Mouse (Mus musculus): ENCODE measurements around the gene Itga3. TPM values are rescaled to one million over a fixed set of nuclear protein-coding genes. Genes with fewer than 3 reads are reported as not detected.

Itga3 gene
- total and polyA plus RNA-seq, 3 experiments: 5.8 to 53.0 (median 9.0) TPM

- TF ChIP-seq ETS1 (conservative IDR thresholded peaks at IDR 0.05; ENCODE audit: low read depth, low read length): no peak
- 0 out of 2 replicates have a peak, but pooled peaks have one; percentile 19 for TF ChIP-seq EP300 (IDR thresholded peaks at IDR 0.05; ENCODE audit: low read length)
- no peak for TF ChIP-seq ZC3H11A (IDR thresholded peaks at IDR 0.05; ENCODE audit: low read depth, low read length)
Observed at GRCm38 (mm10) chr11:95075197-95076040, 1.2 kb downstream of the Itga3 start (continued).

GRCm38 (mm10) chr11:95074694-95075093 lies 1.9 kb downstream of the Itga3 start:
- peak overlapping the region; percentile 58 for H3K4me2 ChIP-seq (ENCODE audit: insufficient read depth, low read depth, poor library complexity, severe bottlenecking)
- peaks cover 36% of the 10 kb centered on the region for H3K79me2 ChIP-seq (replicated peaks; ENCODE audit: control insufficient read depth, extremely low read depth, insufficient read depth, poor library complexity, severe bottlenecking)
- H3K9ac ChIP-seq (ENCODE audit: insufficient read depth, low read depth): no peak overlapping the region
- H3K9me3 ChIP-seq (replicated peaks; ENCODE audit: low read length): no peaks in the 10 kb centered on the region
- in situ Hi-C loops (cut with MboI; ENCODE audit: low pct_ligation_motif_present, low pct_unique_long_range_greater_than_20kb, low sequenced_read_pairs) (loop anchor here (5.0 kb wide), 1 partner anchor 33 kb away; no protein-coding TSS in a partner anchor), dilution Hi-C loops (cut with MboI; ENCODE audit: extremely low pct_ligation_motif_present, extremely low pct_unique_long_range_greater_than_20kb, low sequenced_read_pairs) (no loop called here)
- no peak for DNase-seq (ENCODE audit: extremely low read depth)
- H3K27ac ChIP-seq (ENCODE audit: insufficient read depth, low read depth): no peak overlapping the region
- H3K36me3 ChIP-seq (replicated peaks in 1 of 2; ENCODE audit: control insufficient read depth in 1 of 2, insufficient read depth in 1 of 2, low read length in 1 of 2): peaks cover 0 to 18% of the 10 kb centered on the region in 2 experiments
- peaks cover 25 to 61% of the 10 kb centered on the region in 2 experiments for H3K4me1 ChIP-seq (ENCODE audit: control insufficient read depth in 1 of 2, insufficient read depth in 2 of 2)
- peaks cover 26% of the 10 kb centered on the region for H3K27me3 ChIP-seq (replicated peaks)
- peak overlapping the region in 1 of 3 experiments; percentile 82 for H3K4me3 ChIP-seq (replicated peaks in 1 of 3; ENCODE audit: low read depth in 2 of 3, low read length in 2 of 3, poor library complexity in 1 of 3)
- TF ChIP-seq NELFE (IDR thresholded peaks at IDR 0.05; ENCODE audit: low read depth, low read length): no peak
- no peak for TF ChIP-seq SIN3A (IDR thresholded peaks at IDR 0.05; ENCODE audit: low read length)
- no peak for TF ChIP-seq MAFK (IDR thresholded peaks at IDR 0.05; ENCODE audit: insufficient replicate concordance, low read length)

- in situ Hi-C loops (cut with MboI; ENCODE audit: low pct_ligation_motif_present, low pct_unique_long_range_greater_than_20kb, low sequenced_read_pairs) (loop anchor here (5.0 kb wide), 1 partner anchor 33 kb away; no protein-coding TSS in a partner anchor), dilution Hi-C loops (cut with MboI; ENCODE audit: extremely low pct_ligation_motif_present, extremely low pct_unique_long_range_greater_than_20kb, low sequenced_read_pairs) (no loop called here)
- peaks cover 23% of the 10 kb centered on the region for H3K27me3 ChIP-seq (replicated peaks)
Observed at GRCm38 (mm10) chr11:95073835-95074234, 2.8 kb downstream of the Itga3 start.

More at GRCm38 (mm10) chr11:95073835-95074234, 2.8 kb downstream of the Itga3 start:
- no peak overlapping the region for H3K27ac ChIP-seq (ENCODE audit: insufficient read depth, low read depth)
- H3K4me3 ChIP-seq (replicated peaks in 1 of 3; ENCODE audit: low read depth in 2 of 3, low read length in 2 of 3, poor library complexity in 1 of 3): no peak overlapping the region
- H3K9ac ChIP-seq (ENCODE audit: insufficient read depth, low read depth): no peak overlapping the region
- no peaks in the 10 kb centered on the region for H3K9me3 ChIP-seq (replicated peaks; ENCODE audit: low read length)
- H3K36me3 ChIP-seq (replicated peaks in 1 of 2; ENCODE audit: control insufficient read depth in 1 of 2, insufficient read depth in 1 of 2, low read length in 1 of 2): peaks cover 2 to 25% of the 10 kb centered on the region in 2 experiments
- peaks cover 36% of the 10 kb centered on the region for H3K79me2 ChIP-seq (replicated peaks; ENCODE audit: control insufficient read depth, extremely low read depth, insufficient read depth, poor library complexity, severe bottlenecking)
- no peak for DNase-seq (ENCODE audit: extremely low read depth)
- H3K4me1 ChIP-seq (ENCODE audit: control insufficient read depth in 1 of 2, insufficient read depth in 2 of 2): peaks cover 17 to 53% of the 10 kb centered on the region in 2 experiments
- H3K4me2 ChIP-seq (ENCODE audit: insufficient read depth, low read depth, poor library complexity, severe bottlenecking): no peak overlapping the region
- TF ChIP-seq CHD1 (IDR thresholded peaks at IDR 0.05; ENCODE audit: low read depth, low read length) (no peak), CHD2 (IDR thresholded peaks at IDR 0.05; ENCODE audit: low read length) (no peak), ZMIZ1 (IDR thresholded peaks at IDR 0.05; ENCODE audit: low read depth, low read length) (no peak), NRF1 (IDR thresholded peaks at IDR 0.05; ENCODE audit: low read depth, low read length) (no peak), USF2 (conservative IDR thresholded peaks at IDR 0.05; ENCODE audit: low read depth, low read length) (no peak), MAFK (IDR thresholded peaks at IDR 0.05; ENCODE audit: insufficient replicate concordance, low read length) (no peak), MAZ (IDR thresholded peaks at IDR 0.05; ENCODE audit: low read depth, low read length) (no peak), TCF12 (IDR thresholded peaks at IDR 0.05; ENCODE audit: low read depth, low read length) (no peak), BHLHE40 (IDR thresholded peaks at IDR 0.05; ENCODE audit: low read depth, low read length) (no peak), ZKSCAN1 (IDR thresholded peaks at IDR 0.05; ENCODE audit: borderline replicate concordance, low read depth, low read length) (no peak), MYC (IDR thresholded peaks at IDR 0.05; ENCODE audit: low read depth, low read length) (no peak), ETS1 (conservative IDR thresholded peaks at IDR 0.05; ENCODE audit: low read depth, low read length) (no peak), NELFE (IDR thresholded peaks at IDR 0.05; ENCODE audit: low read depth, low read length) (no peak), RCOR1 (conservative IDR thresholded peaks at IDR 0.05; ENCODE audit: low read depth, low read length) (no peak), HCFC1 (IDR thresholded peaks at IDR 0.05; ENCODE audit: low read depth, low read length) (no peak), SMC3 (IDR thresholded peaks at IDR 0.05; ENCODE audit: low read depth, low read length) (no peak), GABPA (IDR thresholded peaks at IDR 0.05; ENCODE audit: insufficient replicate concordance, low read depth, low read length) (no peak), CTCF (conservative IDR thresholded peaks at IDR 0.05 in 1 of 2, IDR thresholded peaks at IDR 0.05 in 1 of 2; ENCODE audit: low read depth in 2 of 2, low read length in 2 of 2) (no peak), PAX5 (IDR thresholded peaks at IDR 0.05; ENCODE audit: low read length) (no peak)

Measured in CH12.LX (cell line).